In the genomic region with DNA sequence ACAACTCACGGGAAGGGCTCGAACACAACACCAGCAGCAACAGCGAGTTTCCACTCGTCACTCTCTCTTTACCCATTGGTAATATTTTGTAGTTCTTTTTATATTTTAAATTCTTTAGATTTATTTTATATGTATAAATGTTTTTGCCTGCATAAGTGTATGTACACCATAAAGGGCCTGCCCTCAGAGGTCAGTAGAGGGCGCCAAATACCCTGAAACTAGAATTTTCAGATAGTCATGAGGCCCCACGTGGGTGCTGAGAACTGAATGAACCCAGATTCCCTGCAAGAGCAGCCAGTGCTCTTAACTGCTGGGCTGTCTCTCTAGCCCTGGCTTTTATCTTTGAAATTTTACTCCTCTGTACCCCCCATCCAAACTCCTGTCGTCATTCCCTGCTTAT, we compare ENCODE assay signal across 11 mouse cellular contexts.
DNase-seq lines count a peak whose midpoint lies in the region; ATAC-seq lines count a peak whose summit lies in the region.
"Had no signal": no experiment of that assay in that cellular context is flagged by ENCODE, and none has a peak within 500 bp of the region (broad histone marks: within the 10 kb centered on the region; RNA-seq: fewer than 3 reads in every experiment).

No protein-coding gene starts in this region.

- no peak overlapping the region for H3K9ac ChIP-seq in hindbrain, embryonic 11.5 days (ENCODE audit: low read depth, low read length)
- H3K9ac ChIP-seq in hindbrain, embryonic 14.5 days: no peak overlapping the region
- no peak overlapping the region for H3K9ac ChIP-seq in kidney, embryonic 14.5 days (ENCODE audit: low read depth, low read length)

- no peaks in the 10 kb centered on the region for H3K27me3 ChIP-seq in hindbrain, embryonic 11.5 days (ENCODE audit: control insufficient read depth, insufficient read depth, low read length)
- no peaks in the 10 kb centered on the region for H3K27me3 ChIP-seq in hindbrain, embryonic 14.5 days (ENCODE audit: control insufficient read depth, insufficient read depth, low read length)
- no peaks in the 10 kb centered on the region for H3K27me3 ChIP-seq in kidney, embryonic 14.5 days (ENCODE audit: control insufficient read depth, insufficient read depth, low read length)

- H3K4me1 ChIP-seq in hindbrain, embryonic 11.5 days (replicated peaks; ENCODE audit: control insufficient read depth, insufficient read depth, low read length): no peaks in the 10 kb centered on the region
- no peaks in the 10 kb centered on the region for H3K4me1 ChIP-seq in hindbrain, embryonic 14.5 days (replicated peaks; ENCODE audit: control insufficient read depth, insufficient read depth, low read length)
- peaks cover 2% of the 10 kb centered on the region; the same call in 1 of the 2 replicates for H3K4me1 ChIP-seq in kidney, embryonic 14.5 days (ENCODE audit: control insufficient read depth, insufficient read depth, low read length)

- DNase-seq in hindbrain, embryonic 11.5 days (ENCODE audit: low spot score): peak; percentile 38
- DNase-seq in hindbrain, embryonic 14.5 days (ENCODE audit: low spot score): no peak
- peak; percentile 59 for DNase-seq in CD4-positive helper T cell, adult 2 months (ENCODE audit: low read depth, low spot score)
- peak; percentile 48 for DNase-seq in T-cell, adult 2 months (ENCODE audit: low spot score)
- no peak for DNase-seq in spleen, adult 12 weeks (ENCODE audit: low spot score)
- DNase-seq in kidney, adult 8-10 months: no peak
- DNase-seq: adrenal gland, adult 2 months; heart, postnatal 10 days; right cerebral cortex, postnatal 4 days had no signal

- H3K4me2 ChIP-seq in hindbrain, embryonic 11.5 days (replicated peaks; ENCODE audit: low read depth, low read length): no peak overlapping the region
- no peak overlapping the region for H3K4me2 ChIP-seq in hindbrain, embryonic 14.5 days (replicated peaks)
- no peak overlapping the region for H3K4me2 ChIP-seq in kidney, embryonic 14.5 days (replicated peaks; ENCODE audit: low read depth, low read length)

- WGBS in hindbrain, embryonic 11.5 days: 69% methylated on average over 7 of the region's 7 CpGs
- WGBS in hindbrain, embryonic 14.5 days: 70% methylated on average over 7 of the region's 7 CpGs
- WGBS in kidney, embryonic 14.5 days: 67% methylated on average over 7 of the region's 7 CpGs

- H3K27ac ChIP-seq in hindbrain, embryonic 11.5 days (ENCODE audit: low read depth, low read length): no peak overlapping the region
- no peak overlapping the region for H3K27ac ChIP-seq in hindbrain, embryonic 14.5 days
- no peak overlapping the region for H3K27ac ChIP-seq in kidney, embryonic 14.5 days (ENCODE audit: low read depth, low read length)

- no peaks in the 10 kb centered on the region for H3K36me3 ChIP-seq in hindbrain, embryonic 11.5 days (ENCODE audit: control insufficient read depth, insufficient read depth, low read length)
- H3K36me3 ChIP-seq in hindbrain, embryonic 14.5 days (replicated peaks; ENCODE audit: control insufficient read depth, insufficient read depth): 0 out of 2 replicates have a peak, but pooled peaks cover 7% of the 10 kb centered on the region
- no peaks in the 10 kb centered on the region for H3K36me3 ChIP-seq in kidney, embryonic 14.5 days (ENCODE audit: control insufficient read depth, insufficient read depth, low read length)

- no peaks in the 10 kb centered on the region for H3K9me3 ChIP-seq in hindbrain, embryonic 11.5 days (ENCODE audit: control insufficient read depth, low read length)
- H3K9me3 ChIP-seq in hindbrain, embryonic 14.5 days (ENCODE audit: control insufficient read depth, low read length): no peaks in the 10 kb centered on the region
- no peaks in the 10 kb centered on the region for H3K9me3 ChIP-seq in kidney, embryonic 14.5 days (ENCODE audit: control insufficient read depth, low read length)

- no peak for ATAC-seq in hindbrain, embryonic 11.5 days (ENCODE audit: low FRiP score)
- no peak for ATAC-seq in hindbrain, embryonic 14.5 days (ENCODE audit: low FRiP score)
- ATAC-seq in megakaryocyte progenitor cell, adult 5-6 weeks (replicated peaks; ENCODE audit: poor library complexity): peak; percentile 61
- no peak for ATAC-seq in kidney, embryonic 14.5 days (ENCODE audit: low FRiP score, low TSS enrichment)

- no peak overlapping the region for H3K4me3 ChIP-seq in hindbrain, embryonic 11.5 days (ENCODE audit: low read depth, low read length)
- H3K4me3 ChIP-seq in hindbrain, embryonic 14.5 days (replicated peaks; ENCODE audit: low read length): no peak overlapping the region
- no peak overlapping the region for H3K4me3 ChIP-seq in kidney, embryonic 14.5 days (ENCODE audit: low read length)

Comparison
In these comparisons a context has a peak if more than half of its experiments do, and no peak if none do; other contexts are left out.
1. DNase-seq: peak in hindbrain, embryonic 11.5 days (single experiment), CD4-positive helper T cell, adult 2 months (single experiment) and T-cell, adult 2 months (single experiment); none in hindbrain, embryonic 14.5 days (single experiment), spleen, adult 12 weeks (single experiment) and kidney, adult 8-10 months (0 of 2).